17 mouse cellular contexts compared by ENCODE assay signal in genomic region chr4:151538446-151539166, GRCm38 (mm10).
DNase-seq lines count a peak whose midpoint lies in the region; ATAC-seq lines count a peak whose summit lies in the region.
"Had no signal": no experiment of that assay in that cellular context is flagged by ENCODE, and none has a peak within 500 bp of the region (broad histone marks: within the 10 kb centered on the region; RNA-seq: fewer than 3 reads in every experiment).

No protein-coding gene starts in this region.

- peaks cover 46% of the 10 kb centered on the region for H3K4me1 ChIP-seq in forebrain, embryonic 10.5 days
- no peaks in the 10 kb centered on the region for H3K4me1 ChIP-seq in forebrain, embryonic 11.5 days (replicated peaks; ENCODE audit: control insufficient read depth, insufficient read depth, low read length)
- peaks cover 11% of the 10 kb centered on the region for H3K4me1 ChIP-seq in midbrain, embryonic 11.5 days (ENCODE audit: control insufficient read depth, insufficient read depth, low read length)

- H3K9me3 ChIP-seq in forebrain, embryonic 10.5 days: no peaks in the 10 kb centered on the region
- H3K9me3 ChIP-seq in forebrain, embryonic 11.5 days (ENCODE audit: control insufficient read depth, low read length): no peaks in the 10 kb centered on the region
- no peaks in the 10 kb centered on the region for H3K9me3 ChIP-seq in midbrain, embryonic 11.5 days (ENCODE audit: control insufficient read depth, low read length)
- H3K9me3 ChIP-seq: heart, embryonic 15.5 days; limb, embryonic 15.5 days had no signal

- no peak for ATAC-seq in forebrain, embryonic 11.5 days (replicated peaks; ENCODE audit: low FRiP score)
- peak; percentile 49; the same call in 1 of the 2 replicates for ATAC-seq in midbrain, embryonic 11.5 days (ENCODE audit: low FRiP score)
- ATAC-seq in megakaryocyte progenitor cell, adult 5-6 weeks (replicated peaks; ENCODE audit: poor library complexity): no peak
- ATAC-seq: activated CD4-positive, CD25-positive, alpha-beta regulatory T cell, adult 4 months had no signal

- no peak overlapping the region for H3K9ac ChIP-seq in forebrain, embryonic 11.5 days (ENCODE audit: low read length)
- no peak overlapping the region for H3K9ac ChIP-seq in midbrain, embryonic 11.5 days (ENCODE audit: low read length)
- H3K9ac ChIP-seq: heart, embryonic 15.5 days; limb, embryonic 15.5 days; lung, embryonic 14.5 days had no signal

- H3K36me3 ChIP-seq in forebrain, embryonic 10.5 days (replicated peaks): no peaks in the 10 kb centered on the region
- H3K36me3 ChIP-seq in forebrain, embryonic 11.5 days (ENCODE audit: control insufficient read depth, insufficient read depth, low read length): no peaks in the 10 kb centered on the region
- H3K36me3 ChIP-seq in midbrain, embryonic 11.5 days (ENCODE audit: control insufficient read depth, insufficient read depth, low read length): no peaks in the 10 kb centered on the region
- H3K36me3 ChIP-seq: heart, embryonic 15.5 days; limb, embryonic 15.5 days had no signal

- WGBS in forebrain, embryonic 10.5 days: 72% methylated on average over 18 of the region's 18 CpGs
- WGBS in forebrain, embryonic 11.5 days: 72% methylated on average over 18 of the region's 18 CpGs
- WGBS in midbrain, embryonic 11.5 days: 52% methylated on average over 18 of the region's 18 CpGs

- no peak overlapping the region for H3K4me3 ChIP-seq in forebrain, embryonic 10.5 days
- no peak overlapping the region for H3K4me3 ChIP-seq in forebrain, embryonic 11.5 days (ENCODE audit: low read depth, low read length)
- no peak overlapping the region for H3K4me3 ChIP-seq in midbrain, embryonic 11.5 days (ENCODE audit: low read depth, low read length)
- H3K4me3 ChIP-seq: erythroblast, embryonic 14.5 days; heart, embryonic 15.5 days; limb, embryonic 15.5 days had no signal

- no peaks in the 10 kb centered on the region for H3K27me3 ChIP-seq in forebrain, embryonic 10.5 days (ENCODE audit: poor library complexity, severe bottlenecking)
- H3K27me3 ChIP-seq in forebrain, embryonic 11.5 days (ENCODE audit: control insufficient read depth, insufficient read depth, low read length): no peaks in the 10 kb centered on the region
- H3K27me3 ChIP-seq in midbrain, embryonic 11.5 days (ENCODE audit: control insufficient read depth, insufficient read depth, low read length): no peaks in the 10 kb centered on the region
- H3K27me3 ChIP-seq: heart, embryonic 15.5 days had no signal

- no peak overlapping the region for H3K4me2 ChIP-seq in forebrain, embryonic 11.5 days (ENCODE audit: low read depth, low read length, severe bottlenecking)
- no peak overlapping the region for H3K4me2 ChIP-seq in midbrain, embryonic 11.5 days
- H3K4me2 ChIP-seq: heart, embryonic 15.5 days; limb, embryonic 15.5 days; lung, embryonic 14.5 days had no signal

- DNase-seq in forebrain, embryonic 10.5 days (ENCODE audit: extremely low spot score, low spot score): no peak
- no peak for DNase-seq in forebrain, embryonic 11.5 days (ENCODE audit: low spot score)
- peak; percentile 14 for DNase-seq in right cerebral cortex, postnatal 25 days
- DNase-seq in right cerebral cortex, postnatal 36 days (ENCODE audit: low spot score in 2 of 2): no peak
- no peak for DNase-seq in midbrain, embryonic 11.5 days (ENCODE audit: low spot score, missing footprints)
- no peak for DNase-seq in thymus, postnatal 10 days (ENCODE audit: low spot score in 2 of 2)
- no peak for DNase-seq in spleen, postnatal 14 days (ENCODE audit: low spot score in 2 of 2)
- DNase-seq: cerebellum, postnatal 36 days; gastrocnemius, postnatal 25 days; lung, embryonic 14.5 days; spleen, adult 18-20 months; thymus, adult 18-20 months had no signal

- H3K27ac ChIP-seq in forebrain, embryonic 10.5 days: peak overlapping the region; percentile 60; the same call in 1 of the 2 replicates
- H3K27ac ChIP-seq in forebrain, embryonic 11.5 days (ENCODE audit: low read depth, low read length): no peak overlapping the region
- H3K27ac ChIP-seq in midbrain, embryonic 11.5 days (ENCODE audit: low read depth, low read length): peak overlapping the region; percentile 20; the same call in 1 of the 2 replicates
- H3K27ac ChIP-seq: heart, embryonic 15.5 days; limb, embryonic 15.5 days had no signal
